Mouse (Mus musculus) Muller cell, postnatal 12 days (primary cell): ENCODE results near the gene Elmo1.

ENCODE experiments used
- DNase-seq: peaks from one replicate; pipeline ENCODE4 v3.0.0-alpha.2; 2015; ENCODE audit errors: inconsistent ontology term

Gene Elmo1

DNA sequence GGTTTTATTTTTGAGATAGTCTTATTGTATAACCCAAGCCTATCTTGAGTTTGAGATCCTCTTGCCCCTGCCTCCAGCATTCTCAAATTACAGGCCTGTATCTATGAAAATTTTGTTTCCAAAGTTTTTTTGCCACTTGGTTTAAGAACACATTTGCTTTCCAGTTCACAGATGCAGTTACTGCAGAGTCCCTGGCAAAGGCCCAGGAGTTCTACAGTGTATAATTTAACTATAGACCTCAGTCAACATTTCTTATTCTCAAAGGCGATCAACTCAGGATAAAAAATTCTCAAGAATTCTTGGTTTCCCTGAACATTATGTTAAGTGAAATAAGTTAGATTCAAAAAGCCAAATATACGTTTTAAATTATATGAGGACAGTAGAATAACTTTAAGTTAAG lies 115.3 kb downstream of the Elmo1 start:
- no peak for DNase-seq

DNA sequence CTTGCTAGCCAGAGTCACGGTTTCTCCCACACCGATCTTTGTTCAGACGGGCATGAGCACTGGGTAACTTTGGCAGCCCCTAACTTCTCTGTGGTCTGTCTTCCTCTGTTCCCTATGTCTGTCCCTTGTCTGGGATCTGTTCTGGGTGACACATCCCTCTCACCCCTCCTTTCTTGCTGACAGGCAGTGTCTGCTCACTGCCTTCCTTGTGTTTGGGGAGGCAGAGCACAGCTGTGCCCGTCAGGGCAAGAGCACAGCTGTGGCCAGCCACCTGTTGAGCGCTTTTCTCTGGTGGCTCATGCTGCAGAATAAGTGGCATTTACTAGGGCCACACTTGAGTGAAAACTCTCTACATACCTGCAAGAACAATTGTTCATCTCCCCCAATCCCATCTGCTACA lies 116.7 kb downstream of the Elmo1 start:
- DNase-seq, result no peak

DNA sequence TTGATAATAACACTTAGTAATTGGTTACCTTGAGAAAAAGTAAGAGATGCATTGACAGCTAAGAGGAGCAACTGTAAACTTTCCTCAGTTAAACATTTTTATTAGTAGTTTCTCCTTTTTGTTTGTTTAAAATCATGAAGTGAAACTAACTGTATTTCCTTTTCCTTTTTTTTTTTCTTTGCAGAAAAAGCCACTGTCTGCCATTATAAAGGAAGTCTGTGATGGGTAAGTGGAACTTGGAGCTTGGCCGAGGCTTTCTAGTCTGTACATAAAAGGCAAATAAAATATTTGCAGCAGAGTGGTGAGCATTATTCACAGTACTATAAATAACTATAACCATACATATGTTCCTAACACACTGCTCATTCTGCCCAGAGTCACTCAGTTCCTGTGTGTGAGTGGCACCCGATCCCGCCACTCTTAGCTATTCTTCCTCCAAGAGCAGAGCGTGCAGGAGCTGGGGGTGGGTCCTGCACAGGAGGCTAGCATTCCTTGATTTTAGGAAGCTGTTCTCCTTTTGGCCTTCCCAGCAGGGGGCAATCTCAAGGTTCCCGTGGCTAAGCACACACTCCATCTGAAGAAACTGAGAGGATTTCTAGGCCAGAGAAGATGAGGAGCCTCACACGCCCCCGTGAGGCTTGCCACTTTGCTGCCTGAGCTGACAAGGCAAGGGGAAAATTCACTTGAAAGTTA lies 117.7 kb downstream of the Elmo1 start:
- no peak for DNase-seq

DNA sequence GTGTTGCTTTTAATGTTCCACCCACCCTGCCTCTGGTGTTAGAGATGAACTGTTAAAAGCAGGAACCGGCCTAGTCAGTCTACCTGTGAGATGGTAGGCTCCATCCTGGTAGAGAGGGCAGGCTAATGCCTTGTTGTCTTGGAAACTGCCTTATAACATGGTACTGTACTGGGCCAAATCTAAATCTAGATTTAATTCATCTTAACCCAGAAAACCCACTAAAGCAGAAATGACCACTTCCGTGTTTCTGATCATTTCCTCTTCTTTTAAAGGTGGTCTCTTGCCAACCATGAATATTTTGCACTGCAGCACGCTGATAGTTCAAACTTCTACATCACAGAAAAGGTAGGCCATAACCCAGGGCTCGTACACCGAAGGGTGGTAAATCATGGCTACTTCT lies 118.5 kb downstream of the Elmo1 start:
- DNase-seq, result no peak

DNA sequence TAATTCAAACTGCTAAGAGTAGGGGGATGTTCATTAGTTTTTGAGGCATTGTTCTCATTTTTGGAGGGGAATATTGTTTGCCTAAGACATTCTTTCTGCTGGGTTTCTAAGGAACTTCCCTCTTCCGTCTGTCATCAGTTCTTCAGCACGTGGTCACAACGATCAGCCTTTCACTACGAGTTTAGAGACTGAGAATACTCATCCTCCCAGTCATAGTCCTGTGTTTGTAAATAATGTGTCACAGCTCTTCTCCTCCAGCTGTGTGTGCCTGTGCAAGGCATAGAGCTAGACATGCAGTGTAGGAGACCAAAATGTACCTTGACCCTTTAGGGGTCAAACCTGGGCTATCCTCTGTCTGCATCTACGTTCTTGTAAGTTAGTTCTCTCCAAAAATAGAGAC lies 121.4 kb downstream of the Elmo1 start:
- no peak for DNase-seq

DNA sequence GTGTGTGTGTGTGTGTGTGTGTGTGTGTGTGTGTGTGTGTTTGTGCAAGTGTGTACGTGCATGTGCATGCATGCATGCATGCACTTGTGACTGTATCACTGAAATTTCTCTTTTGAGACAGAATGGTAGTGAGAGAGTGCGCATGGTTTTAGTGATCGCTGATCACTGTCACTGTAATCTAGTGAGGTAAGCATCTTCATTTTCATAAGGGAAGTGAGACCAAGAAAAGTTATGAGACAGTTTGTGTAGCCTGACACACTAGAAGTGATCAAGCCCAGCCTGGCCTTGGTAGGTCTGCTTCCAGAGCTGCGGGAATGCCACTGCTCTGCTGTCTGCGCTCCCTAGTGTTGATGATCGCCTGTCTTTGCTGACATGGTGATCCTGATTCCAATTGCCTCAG lies 122.3 kb downstream of the Elmo1 start:
- no peak for DNase-seq

DNA sequence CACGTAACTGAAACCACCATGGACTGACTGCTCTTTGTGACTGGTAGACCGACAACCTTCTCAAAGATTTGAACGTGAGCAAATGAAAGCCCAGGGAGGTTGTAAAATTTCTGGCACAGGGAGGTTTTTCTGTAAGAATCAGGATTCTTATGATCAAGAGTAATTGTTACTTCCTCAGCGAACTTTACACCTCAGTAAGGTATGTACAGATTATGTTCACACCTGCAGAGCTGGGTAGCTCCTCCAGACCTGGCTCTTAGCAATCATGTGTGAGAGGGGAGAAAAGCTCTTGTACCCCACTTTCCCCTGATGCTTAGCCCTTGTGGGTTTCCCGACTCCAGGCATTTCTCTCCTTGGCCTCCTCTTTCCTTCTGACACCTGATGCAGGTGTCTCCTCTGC lies 123.5 kb downstream of the Elmo1 start:
- no peak for DNase-seq

DNA sequence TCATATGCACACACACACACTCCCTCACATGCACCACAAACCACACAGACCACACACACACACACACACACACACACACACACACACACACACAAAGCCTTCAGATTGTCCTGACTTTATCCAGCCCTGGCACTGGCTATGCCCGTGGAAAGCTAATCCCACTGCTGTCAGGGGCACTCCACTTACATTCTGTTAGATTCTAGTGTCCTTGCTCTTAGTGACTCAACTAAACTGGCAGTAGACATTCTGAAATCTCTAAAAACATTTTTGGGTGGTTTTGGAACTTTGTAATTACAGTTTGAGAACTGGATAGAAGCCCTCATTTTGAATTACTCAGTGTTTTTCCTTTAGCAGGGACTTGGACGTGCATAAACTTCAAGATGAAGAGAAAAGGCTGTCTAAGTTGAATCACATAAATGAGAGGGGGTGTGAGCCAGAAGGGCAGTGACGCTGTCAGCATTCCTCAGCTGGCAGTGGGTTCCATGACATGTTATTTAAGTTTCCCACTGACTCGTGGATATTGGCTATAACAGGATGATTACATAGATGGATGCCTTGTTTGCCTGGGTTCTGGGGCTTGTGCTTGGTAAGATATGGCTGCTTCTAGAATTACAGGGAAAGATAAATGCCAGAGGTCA lies 127.2 kb downstream of the Elmo1 start:
- peak; percentile 41 for DNase-seq

DNA sequence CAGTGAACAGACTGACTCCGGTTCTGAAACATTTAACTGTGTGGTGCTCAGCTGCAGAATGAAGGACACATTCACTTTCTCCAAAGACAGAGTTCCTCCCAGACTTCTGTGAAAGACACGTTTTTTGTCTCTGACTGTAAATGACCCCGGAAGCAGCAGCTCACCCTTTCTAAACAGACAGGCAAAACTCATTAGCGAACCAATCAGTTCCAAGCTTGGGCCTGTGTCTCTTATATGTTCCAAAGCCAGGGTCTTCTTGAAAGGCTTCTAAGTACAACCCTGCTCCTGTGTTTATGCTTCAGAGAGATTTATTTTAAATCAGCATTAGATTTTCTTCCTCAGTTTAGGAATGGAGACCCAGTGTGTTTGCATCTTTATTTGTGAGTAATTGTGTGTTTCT lies 127.7 kb downstream of the Elmo1 start:
- no peak for DNase-seq

DNA sequence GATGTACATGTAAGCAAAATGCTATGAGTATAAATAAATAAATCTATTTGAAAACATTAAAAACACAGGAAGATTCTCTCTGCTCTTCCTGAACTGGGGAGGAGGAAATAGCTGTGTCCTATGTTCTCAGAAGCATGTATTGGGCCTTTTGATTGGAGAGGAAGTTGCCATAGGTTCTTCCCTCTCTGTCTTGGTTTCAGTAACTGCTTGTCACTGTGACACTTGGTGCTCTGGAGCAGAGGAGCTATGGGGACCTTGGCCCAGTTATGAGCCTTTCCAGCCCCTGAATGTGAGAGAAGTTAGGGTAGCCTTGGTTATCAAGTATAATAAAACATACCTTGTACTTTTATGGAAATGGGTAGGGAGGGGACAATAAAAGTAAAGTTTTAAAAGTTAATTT lies 130.0 kb downstream of the Elmo1 start:
- DNase-seq, result no peak

DNA sequence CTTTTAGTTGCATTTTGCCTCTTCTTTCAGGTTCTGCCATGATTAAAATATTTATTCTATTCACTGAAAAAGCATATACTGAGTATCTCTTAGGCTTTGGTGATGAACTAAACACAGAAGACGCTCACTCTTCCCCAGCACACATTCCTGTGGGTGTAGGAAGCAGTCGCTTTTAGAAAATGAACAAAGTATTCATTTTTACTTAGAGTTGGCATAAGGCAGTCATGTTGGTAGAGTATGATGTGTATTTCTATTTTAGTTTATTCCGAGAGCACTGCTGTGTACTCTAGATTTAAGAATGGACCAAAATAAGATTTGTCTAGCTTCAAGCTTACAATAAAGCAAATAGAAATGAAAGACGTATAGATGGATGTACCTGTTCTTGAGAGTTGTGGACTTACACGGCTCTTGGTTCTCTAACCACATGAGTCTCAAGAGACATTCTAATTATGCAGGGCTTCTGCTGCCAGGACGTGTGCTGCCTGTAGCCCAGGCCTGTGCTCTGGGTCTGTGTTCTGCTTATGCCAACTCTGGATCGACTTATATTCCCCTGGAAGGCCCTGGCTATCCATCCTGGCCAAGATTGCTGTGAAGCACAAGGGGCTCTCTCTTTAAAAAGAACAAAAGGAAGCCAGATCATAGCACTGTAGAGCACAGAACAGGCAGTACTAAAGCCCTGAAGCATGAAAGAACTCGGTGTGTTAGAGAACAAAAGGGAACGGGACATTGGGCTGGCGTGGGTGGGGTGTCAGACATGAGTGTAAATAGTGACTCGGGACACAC lies 137.7 kb downstream of the Elmo1 start:
- DNase-seq, result peak; percentile 69

DNA sequence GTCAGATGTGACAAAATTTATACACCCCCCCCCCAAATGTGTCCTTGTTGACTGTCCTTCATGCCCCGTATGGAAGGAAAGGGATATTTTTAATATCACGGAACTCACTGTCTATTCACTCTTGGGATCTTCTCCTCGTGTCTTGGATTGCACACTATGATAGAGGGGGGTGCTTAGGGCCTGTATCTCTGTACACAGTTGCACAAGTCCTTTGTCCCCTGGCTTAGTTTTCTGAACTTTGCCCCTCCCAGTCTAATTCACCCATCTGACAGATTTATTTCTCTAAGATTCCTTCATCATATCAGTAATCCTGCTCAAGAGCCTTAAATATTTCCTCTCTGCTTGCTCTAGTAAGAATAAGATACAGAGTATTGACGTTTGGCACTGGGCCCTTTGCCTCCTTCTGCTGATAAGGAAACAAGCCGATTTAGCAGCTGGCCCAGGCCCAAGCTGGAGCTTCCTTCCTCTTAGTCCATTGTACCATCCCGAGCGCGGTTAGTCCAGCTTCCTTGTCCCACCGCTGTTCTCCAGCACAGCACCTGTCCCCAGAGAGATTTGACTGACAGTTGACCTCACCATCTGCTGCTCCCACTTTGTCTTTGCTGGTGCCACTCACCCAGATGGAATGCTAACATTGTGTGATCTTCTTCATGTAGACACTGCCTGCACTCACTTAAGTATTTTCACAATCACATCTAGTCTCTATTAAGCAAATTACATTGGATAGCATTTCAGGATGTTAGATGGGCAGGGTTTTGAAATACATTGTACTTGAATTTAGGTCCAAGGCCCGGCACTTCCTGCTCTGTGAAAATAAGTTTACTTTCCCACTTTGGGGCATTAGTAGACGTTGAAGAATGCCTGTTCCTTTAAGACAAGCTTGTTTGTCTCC lies 141.7 kb downstream of the Elmo1 start:
- DNase-seq, result peak; percentile 68

DNA sequence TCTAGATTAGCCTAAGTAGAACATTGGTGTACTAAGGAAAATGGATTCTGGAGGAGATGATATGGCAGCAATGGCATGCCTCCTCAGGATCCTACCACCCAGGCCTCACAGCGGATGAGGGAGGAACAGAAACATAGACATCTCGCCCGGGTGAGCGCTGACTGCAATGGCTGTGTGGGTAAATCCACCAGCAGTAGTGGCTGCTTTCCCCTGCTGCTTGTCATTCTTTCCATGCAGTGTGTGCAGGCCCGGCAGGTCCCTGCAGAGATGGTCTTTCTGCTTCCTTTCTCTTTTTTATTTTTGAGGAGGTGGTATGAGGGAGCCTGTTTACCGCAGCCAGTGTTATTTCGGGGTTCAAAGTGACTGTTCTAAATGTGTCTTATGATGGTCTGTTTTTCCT lies 143.3 kb downstream of the Elmo1 start:
- DNase-seq, result no peak

DNA sequence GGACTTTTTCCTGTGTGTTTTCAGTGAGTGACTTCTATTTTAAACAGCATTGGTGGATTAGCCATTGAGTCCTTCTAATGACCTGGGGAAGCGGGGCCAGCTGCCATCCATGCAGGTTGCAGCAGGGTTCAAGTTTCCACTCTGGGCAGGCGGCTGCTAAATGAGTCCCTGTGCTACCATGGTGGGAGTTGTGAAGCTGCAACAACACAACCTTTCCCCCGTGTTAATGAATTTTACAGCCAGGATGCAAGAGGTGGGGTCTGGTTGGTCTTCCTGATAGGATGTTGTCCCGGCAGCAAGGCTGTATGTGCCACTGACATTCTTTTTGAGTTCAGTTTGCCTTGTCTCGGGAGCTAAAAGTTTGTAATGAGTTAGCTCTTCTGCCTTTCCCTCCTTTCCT lies 147.2 kb downstream of the Elmo1 start:
- no peak for DNase-seq

DNA sequence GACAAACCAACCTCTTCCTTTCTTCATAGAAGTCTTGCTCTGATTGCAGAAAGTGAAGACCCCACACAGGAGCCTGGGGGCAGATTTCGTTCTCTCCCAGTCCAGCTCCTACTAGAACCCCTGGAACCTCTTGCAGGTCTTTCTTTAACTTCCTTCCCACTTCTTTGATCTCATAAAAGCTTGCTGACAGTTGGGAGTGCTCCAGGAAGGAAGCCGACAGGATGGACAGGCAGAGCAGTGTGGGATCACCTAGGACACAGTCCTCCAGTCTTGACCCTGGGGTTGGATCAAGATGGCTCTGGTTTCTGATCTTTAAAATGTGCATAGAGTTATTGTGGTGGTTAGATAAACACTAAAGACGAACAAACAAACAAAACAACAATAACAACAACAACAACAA lies 147.8 kb downstream of the Elmo1 start:
- no peak for DNase-seq

DNA sequence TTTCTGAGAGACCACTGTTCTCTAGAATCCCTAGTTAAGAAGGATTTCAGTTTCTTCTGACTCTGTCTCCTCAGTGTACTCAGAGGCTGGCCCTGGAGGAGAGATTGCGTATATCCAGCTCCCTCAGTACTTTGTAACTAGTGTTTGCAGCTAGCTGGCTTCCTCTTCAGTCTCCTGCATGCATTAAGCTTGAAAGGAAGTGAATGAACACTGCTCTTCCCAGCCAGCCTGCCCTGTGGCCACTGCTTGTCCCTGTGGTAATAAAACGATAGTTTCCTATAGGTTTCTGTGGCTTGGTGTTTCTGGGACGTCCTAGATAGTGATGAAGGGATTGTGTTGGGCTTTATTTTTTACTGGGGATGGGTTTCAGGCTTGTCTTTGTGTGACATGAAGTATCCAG lies 148.3 kb downstream of the Elmo1 start:
- DNase-seq, result no peak

DNA sequence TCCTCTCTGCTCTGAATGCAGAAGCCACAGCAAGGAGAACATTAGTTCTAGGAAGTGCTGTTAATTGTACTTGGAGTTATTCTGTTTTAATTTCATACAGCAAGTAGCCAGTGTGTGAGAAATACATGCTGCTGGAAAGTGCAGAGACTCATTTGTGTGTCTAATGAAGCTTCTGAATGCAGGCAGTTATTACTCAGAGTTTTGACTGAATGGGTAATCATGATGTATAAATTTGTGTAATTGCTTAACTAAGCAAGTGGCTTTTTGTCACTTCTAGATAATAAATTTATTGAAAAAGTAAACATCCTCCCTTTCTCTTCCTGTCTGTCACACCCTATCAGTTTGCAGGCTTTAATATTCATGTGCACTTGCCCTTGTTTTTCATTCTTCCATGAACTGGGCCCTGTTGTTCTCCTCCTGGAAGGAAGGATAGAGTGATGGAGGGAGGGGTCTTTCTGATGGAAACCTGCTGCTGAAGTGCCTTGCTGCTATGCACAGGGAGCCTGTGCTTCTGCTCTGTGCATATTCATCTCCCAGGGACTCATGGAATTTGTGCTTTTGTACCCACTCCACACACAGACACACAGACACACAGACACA lies 159.8 kb downstream of the Elmo1 start:
- peak; percentile 67 for DNase-seq

DNA sequence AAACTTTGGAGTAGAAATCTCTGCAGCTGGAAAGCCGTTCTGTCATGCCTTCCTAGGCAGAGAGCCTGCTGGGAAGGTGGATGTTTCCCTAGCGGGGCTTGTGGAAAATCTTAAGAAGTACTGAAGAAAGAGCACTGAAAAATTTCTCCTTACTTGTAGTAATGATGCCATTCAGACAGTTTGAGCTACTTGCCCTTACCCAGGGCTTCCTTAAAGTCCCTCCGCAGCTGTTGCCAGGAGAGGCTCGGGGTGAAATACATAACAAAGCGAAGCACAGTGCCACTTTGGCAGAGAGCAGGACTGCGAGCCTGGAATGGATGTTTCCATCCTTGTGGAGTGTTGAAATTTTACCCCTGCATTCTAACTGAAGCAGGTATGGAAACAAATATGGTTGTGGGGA lies 164.5 kb downstream of the Elmo1 start:
- DNase-seq, result no peak

DNA sequence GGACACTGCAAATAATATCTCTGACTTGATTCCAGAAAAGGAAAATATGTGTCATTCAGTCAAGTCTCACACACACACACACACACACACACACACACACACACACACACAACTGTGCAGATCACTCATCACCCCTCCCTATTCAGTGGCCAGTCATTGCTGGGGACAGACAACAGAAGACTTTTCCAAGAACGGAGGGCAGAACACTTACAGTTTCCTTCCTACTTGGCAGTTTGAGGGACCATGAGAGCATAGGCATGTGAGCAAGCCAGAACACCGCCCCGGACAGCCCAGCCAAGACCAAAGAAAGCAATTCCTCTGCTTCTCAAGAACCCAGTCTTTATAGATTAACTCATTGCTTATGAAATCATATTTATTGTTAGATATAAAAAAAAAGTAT lies 165.0 kb downstream of the Elmo1 start:
- DNase-seq, result no peak

DNA sequence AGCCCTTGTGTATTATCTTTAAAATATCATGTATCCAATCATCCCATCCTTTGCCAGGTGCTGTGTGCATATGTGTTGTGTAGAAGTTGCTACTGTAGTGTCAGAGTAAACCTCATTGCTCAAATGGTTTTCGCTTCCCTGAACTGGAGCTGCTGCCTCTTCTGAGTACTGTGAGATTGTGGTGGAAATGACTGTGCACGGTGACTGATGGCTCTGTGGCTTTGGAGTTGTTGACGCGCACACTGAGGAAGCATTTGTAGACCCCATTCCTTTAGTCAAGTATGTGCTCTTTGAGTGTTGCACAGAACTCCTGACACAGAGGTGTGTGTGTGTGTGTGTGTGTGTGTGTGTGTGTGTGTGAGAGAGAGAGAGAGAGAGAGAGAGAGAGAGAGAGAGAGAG lies 166.2 kb downstream of the Elmo1 start:
- DNase-seq, result no peak
